Mouse (Mus musculus) gastrocnemius, adult 2 months (tissue): Measurements from ENCODE around the gene Gm973. TPM values are rescaled to one million over a fixed set of nuclear protein-coding genes. Genes with fewer than 3 reads are reported as not detected.

Experiments used
- DNase-seq: peaks from one replicate; pipeline ENCODE4 v3.0.0; 2022
- H3K27ac ChIP-seq: fragments of 200-600 bp; 2 replicates; pipeline ENCODE4 v1.8.1; 2022; ENCODE audit warnings: mild to moderate bottlenecking
- H3K4me3 ChIP-seq: fragments of 200-600 bp; 2 replicates; pipeline ENCODE4 v1.8.1; 2022; ENCODE audit warnings: mild to moderate bottlenecking, moderate library complexity
- CTCF ChIP-seq: fragments of 200-600 bp; IDR thresholded peaks from 2 replicates; pipeline ENCODE4 v1.8.1; 2022; ENCODE audit warnings: antibody characterized with exemption, mild to moderate bottlenecking, moderate library complexity
- intact Hi-C: fragments of 180-260 bp; cut with DNase I; formaldehyde crosslinking; loops from one replicate; pipeline ENCODE4 v1.15.1; 2025
- total RNA-seq, 2 experiments: library from RNA; stranded (reverse); gene quantifications; 2 replicates each; pipeline ENCODE4 v1.2.3; 2021

Gene Gm973
- total RNA-seq, 2 experiments from 2014 or later = 0.75 to 1.7 TPM

- H3K4me3 ChIP-seq = no peak overlapping the region
- H3K27ac ChIP-seq = peak overlapping the region; percentile 38; the same call in 1 of the 2 replicates
- intact Hi-C loops = no loop called here
- no peak for TF ChIP-seq CTCF
- no peak for DNase-seq
These were observed 8.7 kb downstream of the Gm973 start for GRCm38 (mm10) chr1:59524759-59525158.

- H3K4me3 ChIP-seq = no peak overlapping the region
- intact Hi-C loops = no loop called here
- no peak for TF ChIP-seq CTCF
- DNase-seq = no peak
- H3K27ac ChIP-seq = no peak overlapping the region
These were observed 11.2 kb downstream of the Gm973 start for GRCm38 (mm10) chr1:59527219-59527618.

GRCm38 (mm10) chr1:59534976-59535810 lies 19.1 kb downstream of the Gm973 start:
- DNase-seq = no peak
- TF ChIP-seq CTCF = no peak
- no peak overlapping the region for H3K4me3 ChIP-seq
- intact Hi-C loops = no loop called here
- no peak overlapping the region for H3K27ac ChIP-seq

GRCm38 (mm10) chr1:59538381-59538780 lies 22.3 kb downstream of the Gm973 start:
- no peak for TF ChIP-seq CTCF
- H3K4me3 ChIP-seq = no peak overlapping the region
- H3K27ac ChIP-seq = no peak overlapping the region
- intact Hi-C loops = no loop called here
- DNase-seq = no peak

GRCm38 (mm10) chr1:59540537-59541148 lies 24.6 kb downstream of the Gm973 start:
- intact Hi-C loops = no loop called here
- TF ChIP-seq CTCF = no peak
- DNase-seq = no peak
- H3K4me3 ChIP-seq = no peak overlapping the region
- H3K27ac ChIP-seq = no peak overlapping the region

GRCm38 (mm10) chr1:59541271-59542020 lies 25.4 kb downstream of the Gm973 start:
- TF ChIP-seq CTCF = no peak
- DNase-seq = no peak
- Histone ChIP-seq H3K4me3 (no peak overlapping the region), H3K27ac (no peak overlapping the region)
- intact Hi-C loops = no loop called here

- no peak overlapping the region for H3K4me3 ChIP-seq
- H3K27ac ChIP-seq = no peak overlapping the region
- intact Hi-C loops = no loop called here
- DNase-seq = no peak
- TF ChIP-seq CTCF = no peak
These were observed 26.2 kb downstream of the Gm973 start for GRCm38 (mm10) chr1:59542231-59542630.

GRCm38 (mm10) chr1:59543911-59544310 lies 27.8 kb downstream of the Gm973 start:
- DNase-seq = no peak
- TF ChIP-seq CTCF = no peak
- intact Hi-C loops = no loop called here
- H3K27ac ChIP-seq = no peak overlapping the region
- no peak overlapping the region for H3K4me3 ChIP-seq

- DNase-seq = no peak
- H3K4me3 ChIP-seq = no peak overlapping the region
- no peak for TF ChIP-seq CTCF
- intact Hi-C loops = no loop called here
- H3K27ac ChIP-seq = no peak overlapping the region
These were observed 32.4 kb downstream of the Gm973 start for GRCm38 (mm10) chr1:59548486-59548885.

GRCm38 (mm10) chr1:59549036-59549675 lies 33.1 kb downstream of the Gm973 start:
- intact Hi-C loops = no loop called here
- H3K4me3 ChIP-seq = no peak overlapping the region
- no peak for TF ChIP-seq CTCF
- no peak overlapping the region for H3K27ac ChIP-seq
- DNase-seq = no peak

- intact Hi-C loops = no loop called here
- DNase-seq = no peak
- no peak for TF ChIP-seq CTCF
- H3K27ac ChIP-seq = no peak overlapping the region
- no peak overlapping the region for H3K4me3 ChIP-seq
These were observed 34.2 kb downstream of the Gm973 start for GRCm38 (mm10) chr1:59550227-59550626.

GRCm38 (mm10) chr1:59550996-59551395 lies 34.9 kb downstream of the Gm973 start:
- DNase-seq = no peak
- intact Hi-C loops = no loop called here

GRCm38 (mm10) chr1:59553708-59554107 lies 37.6 kb downstream of the Gm973 start:
- DNase-seq = no peak
- Histone ChIP-seq H3K27ac (no peak overlapping the region), H3K4me3 (no peak overlapping the region)
- intact Hi-C loops = no loop called here
- TF ChIP-seq CTCF = no peak

More at GRCm38 (mm10) chr1:59550996-59551395, 34.9 kb downstream of the Gm973 start:
- Histone ChIP-seq H3K27ac (no peak overlapping the region), H3K4me3 (no peak overlapping the region)
- no peak for TF ChIP-seq CTCF
